Mouse (Mus musculus) lung, postnatal 14 days (tissue): ENCODE measurements at regions not wholly inside any gene's neighbourhood (a gene's known extent, or its start where the extent isn't known, plus 50 kb on each side); places are given as distances from the start of the nearest gene placed in this dataset.
A peak's percentile ranks its signal among the peaks of the same experiment; 100 is the strongest.

Experiments
- DNase-seq: peaks from one replicate; pipeline ENCODE4 v3.0.0; 2021

GRCm38 (mm10) chr15:53399663-53400553, 484.8 kb upstream of the Gm7489 start:
- peak; percentile 3 for DNase-seq

- no peak for DNase-seq
Observed at GRCm38 (mm10) chr15:53400554-53400846, 484.2 kb upstream of the Gm7489 start.
